Mouse (Mus musculus) hindlimb bud, embryonic 11.5 days (tissue): Measurements from ENCODE around the gene Mptx1.
"Not testable (repeated sequence)": the region's sequence is repeated elsewhere in the genome, so short reads cannot be mapped to it uniquely, and the experiment has no call there.

Source experiments
- DNase-seq: peaks from one replicate; pipeline ENCODE4 v3.0.0-alpha.2; 2012; ENCODE audit warnings: low read depth, low spot score; ENCODE audit errors: extremely low spot score

Gene Mptx1

GRCm38 (mm10) chr1:174330218-174330617 lies at the start of gene Mptx1:
Gene Mptx1, plus strand, starts transcription at chr1:174330518.
- no peak for DNase-seq

GRCm38 (mm10) chr1:174303162-174303561 lies 27.2 kb upstream of the Mptx1 start:
- no peak for DNase-seq

GRCm38 (mm10) chr1:174317308-174317707 lies 13.0 kb upstream of the Mptx1 start:
- no peak for DNase-seq

GRCm38 (mm10) chr1:174353636-174354035 lies 23.3 kb downstream of the Mptx1 start:
- not testable (repeated sequence) for DNase-seq

- no peak for DNase-seq
Measured at GRCm38 (mm10) chr1:174354640-174355039, 24.3 kb downstream of the Mptx1 start.

- DNase-seq: no peak
Measured at GRCm38 (mm10) chr1:174364882-174365451, 34.6 kb downstream of the Mptx1 start, which contains the start of gene Olfr417. Gene Olfr417, plus strand, starts transcription at chr1:174365122.

GRCm38 (mm10) chr1:174373799-174374198 lies 43.5 kb downstream of the Mptx1 start:
- no peak for DNase-seq
